Mouse (Mus musculus) liver, embryonic 14.5 days (tissue): ENCODE measurements at regions not wholly inside any gene's neighbourhood (a gene's known extent, or its start where the extent isn't known, plus 50 kb on each side); places are given as distances from the start of the nearest gene placed in this dataset.

Experiments used
- CTCF ChIP-seq: IDR thresholded peaks from 2 replicates; pipeline ENCODE4 v1.5.1; 2016; ENCODE audit warnings: antibody characterized with exemption, low read depth, control low read depth
- EP300 ChIP-seq: IDR thresholded peaks from 2 replicates; pipeline ENCODE4 v1.6.1; 2016; ENCODE audit warnings: antibody characterized with exemption, low read depth

DNA sequence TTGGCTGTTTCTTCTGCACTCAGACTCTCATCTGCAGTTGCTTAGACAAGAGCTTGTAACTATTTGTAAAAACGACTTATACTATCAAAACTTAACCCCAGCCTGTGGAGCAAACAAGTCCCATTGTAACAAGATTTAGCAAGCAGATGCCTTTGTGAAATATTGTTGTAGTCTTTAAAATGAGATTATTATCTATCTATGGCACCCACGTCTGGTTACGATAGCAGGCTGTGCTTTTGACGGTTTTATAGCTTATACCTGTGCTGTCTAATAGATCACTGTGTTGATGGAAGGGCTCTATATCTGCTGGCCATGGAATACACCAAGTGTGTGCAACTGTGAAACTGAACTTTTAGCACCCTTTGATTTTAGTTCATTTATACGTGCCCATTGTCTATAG is 130.9 kb upstream of the Nr3c2 start:
- TF ChIP-seq CTCF = no peak
- no peak for TF ChIP-seq EP300
